Mouse (Mus musculus) MEL-GATA-1-ER (cell line): ENCODE results near the gene Cetn2.

Experiments used
- DNase-seq: peaks from one replicate; pipeline ENCODE4 v3.0.0-alpha.2; 2012; ENCODE audit warnings: low read depth; ENCODE audit errors: extremely low read depth

The Cetn2 gene

GRCm38 (mm10) chrX:72917884-72918681, at the start of gene Cetn2, which contains the start of gene Nsdhl:
Gene Cetn2, minus strand, starts transcription at chrX:72918411.
Gene Nsdhl, plus strand, starts transcription at chrX:72918557.
- DNase-seq, result peak; percentile 98

- DNase-seq, result no peak
These were observed 44.5 kb upstream of the Cetn2 start for GRCm38 (mm10) chrX:72962743-72963142.

GRCm38 (mm10) chrX:72961511-72961910, 43.3 kb upstream of the Cetn2 start:
- no peak for DNase-seq

- DNase-seq, result no peak
These were observed 42.2 kb upstream of the Cetn2 start for GRCm38 (mm10) chrX:72960431-72960830.

- DNase-seq, result no peak
These were observed 38.3 kb upstream of the Cetn2 start for GRCm38 (mm10) chrX:72956486-72956885.

GRCm38 (mm10) chrX:72953464-72953863, 35.3 kb upstream of the Cetn2 start:
- no peak for DNase-seq

GRCm38 (mm10) chrX:72921391-72921790, 3.2 kb upstream of the Cetn2 start:
- DNase-seq, result no peak

GRCm38 (mm10) chrX:72918682-72919059, 460 bp upstream of the Cetn2 start:
- no peak for DNase-seq

GRCm38 (mm10) chrX:72911611-72912010, 6.6 kb downstream of the Cetn2 start:
- DNase-seq, result peak; percentile 66

- DNase-seq, result no peak
These were observed 9.8 kb downstream of the Cetn2 start for GRCm38 (mm10) chrX:72908404-72908741.

GRCm38 (mm10) chrX:72907619-72908403, 10.4 kb downstream of the Cetn2 start:
- DNase-seq, result no peak

GRCm38 (mm10) chrX:72902530-72902929, 15.7 kb downstream of the Cetn2 start:
- DNase-seq, result no peak

GRCm38 (mm10) chrX:72896055-72896437, 22.2 kb downstream of the Cetn2 start:
- DNase-seq, result no peak

- no peak for DNase-seq
These were observed 22.7 kb downstream of the Cetn2 start for GRCm38 (mm10) chrX:72895388-72896054.
